Mouse (Mus musculus) stomach, postnatal 0 days (tissue): Measurements from ENCODE around the gene Platr17. TPM values are rescaled to one million over a fixed set of nuclear protein-coding genes. Genes with fewer than 3 reads are reported as not detected.
"Not testable (repeated sequence)": the region's sequence is repeated elsewhere in the genome, so short reads cannot be mapped to it uniquely, and the experiment has no call there.

Source experiments
- ATAC-seq: fragments of 200-750 bp; cut with Nextera tagmentation; 2 replicates; pipeline ENCODE4 v1.8.0; 2017; ENCODE audit not compliant: low FRiP score, low TSS enrichment
- DNase-seq: peaks from one replicate; pipeline ENCODE4 v3.0.0-alpha.2; 2016; ENCODE audit warnings: low spot score
- H3K27ac ChIP-seq: fragments of 300-500 bp; sonication (generic); replicated peaks from 2 replicates; pipeline ENCODE4 v1.5.1; 2014; ENCODE audit warnings: mild to moderate bottlenecking, control low read depth
- H3K27me3 ChIP-seq: fragments of 300-500 bp; sonication (generic); 2 replicates; pipeline ENCODE4 v1.6.1; 2014; ENCODE audit warnings: low read length; ENCODE audit not compliant: control insufficient read depth, insufficient read depth
- H3K36me3 ChIP-seq: fragments of 300-500 bp; sonication (generic); 2 replicates; pipeline ENCODE4 v1.6.1; 2014; ENCODE audit warnings: low read length, mixed read lengths; ENCODE audit not compliant: control insufficient read depth, insufficient read depth
- H3K4me1 ChIP-seq: fragments of 300-500 bp; sonication (generic); replicated peaks from 2 replicates; pipeline ENCODE4 v1.6.1; 2014; ENCODE audit warnings: antibody characterized with exemption; ENCODE audit not compliant: control insufficient read depth, insufficient read depth
- H3K4me2 ChIP-seq: fragments of 300-500 bp; sonication (generic); replicated peaks from 2 replicates; pipeline ENCODE4 v1.6.1; 2014; ENCODE audit warnings: low read depth, mild to moderate bottlenecking, control low read depth, moderate library complexity
- H3K4me3 ChIP-seq: fragments of 300-500 bp; sonication (generic); 2 replicates; pipeline ENCODE4 v1.5.1; 2014; ENCODE audit warnings: low read depth, low read length, control low read depth
- H3K9ac ChIP-seq: fragments of 300-500 bp; sonication (generic); 2 replicates; pipeline ENCODE4 v1.6.1; 2014; ENCODE audit warnings: mild to moderate bottlenecking, low read length, control low read depth, mixed read lengths
- H3K9me3 ChIP-seq: fragments of 300-500 bp; sonication (generic); 2 replicates; pipeline ENCODE4 v1.6.1; 2016; ENCODE audit warnings: low read length; ENCODE audit not compliant: control insufficient read depth
- CTCF ChIP-seq: IDR thresholded peaks from 2 replicates; pipeline ENCODE4 v1.5.1; 2016; ENCODE audit warnings: antibody characterized with exemption, low read depth, mild to moderate bottlenecking, moderate library complexity
- EP300 ChIP-seq: optimal IDR thresholded peaks from 2 replicates; pipeline ENCODE3; 2016; ENCODE audit warnings: antibody characterized with exemption
- WGBS: fragments of 180-500 bp; shearing (Covaris S2); extraction: QIAGEN DNeasy Blood & Tissue Kit; methylation state at CpG from one replicate; pipeline ENCODE4 v1.1.7; 2014; 5-methylcytosine and 5-hydroxymethylcytosine counted together
- polyA plus RNA-seq: library from polyadenylated mRNA; unstranded; fragments of >200 nt; fragmentation: Nextera tagmentation; extraction: Ambion mirVana; gene quantifications from 2 replicates; pipeline ENCODE4 v1.2.1, GENCODE M21; 2015

Platr17 gene
- polyA plus RNA-seq, 1 experiment from 2014 or later = 1.1 TPM

DNA sequence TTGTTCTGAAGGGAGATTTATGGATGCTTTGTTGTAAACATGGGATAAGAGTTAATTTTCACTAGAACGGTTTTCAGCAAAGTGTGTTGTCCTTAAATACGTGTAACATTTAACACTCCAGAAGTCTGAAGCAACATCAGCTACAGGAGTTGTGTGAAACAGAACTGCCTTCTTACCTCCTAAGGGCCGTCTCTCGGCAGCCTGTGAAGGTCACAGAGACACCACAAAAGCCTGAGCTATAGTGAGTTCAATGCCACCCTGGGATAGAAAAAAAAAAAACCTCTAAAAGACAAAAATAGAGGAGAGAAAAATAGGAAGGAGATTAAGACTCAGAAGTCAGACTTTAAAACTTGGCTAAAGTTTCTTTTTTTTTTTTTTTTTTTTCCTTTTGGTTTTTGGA is 2.9 kb upstream of the Platr17 start:
- 53% methylated on average over 4 of the region's 4 CpGs for WGBS
- ATAC-seq = no peak
- TF ChIP-seq CTCF (no peak), EP300 (no peak)

DNA sequence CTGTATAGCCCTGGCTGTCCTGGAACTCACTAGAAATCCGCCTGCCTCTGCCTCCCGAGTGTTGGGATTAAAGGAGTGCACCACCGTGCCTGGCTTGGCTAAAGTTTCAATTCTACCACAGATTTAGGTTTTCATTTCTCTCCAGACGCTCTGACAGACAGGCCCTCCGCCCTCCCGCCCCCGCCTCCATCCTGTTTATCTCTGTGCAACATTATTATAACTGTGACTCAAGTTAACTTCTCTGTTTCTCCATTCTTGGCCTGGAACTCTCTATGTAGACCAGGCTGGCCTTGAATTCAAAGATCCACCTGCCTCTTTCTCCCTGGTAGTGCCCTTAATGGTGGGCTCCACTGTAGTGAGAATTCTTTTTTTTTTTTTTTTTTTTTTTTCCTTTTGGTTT is 2.4 kb upstream of the Platr17 start:
- Histone ChIP-seq H3K27me3 (no peaks in the 10 kb centered on the region), H3K36me3 (no peaks in the 10 kb centered on the region), H3K9me3 (no peaks in the 10 kb centered on the region), H3K9ac (no peak overlapping the region), H3K27ac (no peak overlapping the region), H3K4me2 (no peak overlapping the region), H3K4me3 (no peak overlapping the region), H3K4me1 (no peaks in the 10 kb centered on the region)
- DNase-seq = no peak
- 67% methylated on average over 7 of the region's 7 CpGs for WGBS
- TF ChIP-seq CTCF = no peak
- no peak for TF ChIP-seq EP300
- ATAC-seq = no peak

More for the DNA sequence above, 2.9 kb upstream of the Platr17 start:
- Histone ChIP-seq H3K27ac (no peak overlapping the region), H3K4me3 (no peak overlapping the region), H3K4me2 (no peak overlapping the region), H3K9ac (no peak overlapping the region), H3K36me3 (no peaks in the 10 kb centered on the region), H3K27me3 (no peaks in the 10 kb centered on the region), H3K4me1 (no peaks in the 10 kb centered on the region), H3K9me3 (no peaks in the 10 kb centered on the region)
- DNase-seq = no peak

DNA sequence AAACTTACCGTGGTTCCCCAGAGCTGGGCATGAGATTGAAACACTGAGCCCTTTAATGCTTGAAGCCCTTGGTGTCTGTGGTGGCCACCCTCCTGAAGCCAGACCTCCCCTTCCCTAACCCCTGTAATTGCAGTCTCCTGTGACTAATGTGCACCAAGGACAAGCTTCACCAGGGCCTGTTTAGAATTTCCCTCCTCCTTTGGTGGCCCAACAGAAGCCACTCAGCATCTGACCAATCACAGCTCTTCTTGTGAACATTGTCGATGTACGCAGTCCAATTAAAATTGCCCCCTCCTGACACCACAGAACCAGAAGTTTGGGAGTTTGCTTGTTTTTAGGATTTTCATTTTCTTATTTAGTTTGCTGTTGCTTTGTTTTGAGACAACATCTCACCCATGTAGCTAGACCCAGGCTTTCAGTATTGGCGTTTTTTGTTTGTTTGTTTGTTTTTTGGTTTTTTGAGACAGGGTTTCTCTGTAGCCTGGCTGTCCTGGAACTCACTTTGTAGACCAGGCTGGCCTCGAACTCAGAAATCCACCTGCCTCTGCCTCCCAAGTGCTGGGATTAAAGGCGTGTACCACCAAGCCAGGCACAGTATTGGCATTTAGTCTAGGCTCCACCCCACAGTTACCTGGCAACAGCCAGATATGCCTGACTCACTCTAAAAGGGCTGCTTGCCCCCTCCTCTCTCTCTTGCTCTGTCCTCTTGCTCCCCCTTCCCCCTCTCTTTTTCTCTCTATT is 854 bp upstream of the Platr17 start:
- H3K4me2 ChIP-seq, H3K27ac ChIP-seq, H3K36me3 ChIP-seq, H3K27me3 ChIP-seq, H3K9ac ChIP-seq, H3K4me1 ChIP-seq, DNase-seq, H3K4me3 ChIP-seq, H3K9me3 ChIP-seq, ATAC-seq: not testable (repeated sequence)
- 70% methylated on average over 6 of the region's 6 CpGs for WGBS

DNA sequence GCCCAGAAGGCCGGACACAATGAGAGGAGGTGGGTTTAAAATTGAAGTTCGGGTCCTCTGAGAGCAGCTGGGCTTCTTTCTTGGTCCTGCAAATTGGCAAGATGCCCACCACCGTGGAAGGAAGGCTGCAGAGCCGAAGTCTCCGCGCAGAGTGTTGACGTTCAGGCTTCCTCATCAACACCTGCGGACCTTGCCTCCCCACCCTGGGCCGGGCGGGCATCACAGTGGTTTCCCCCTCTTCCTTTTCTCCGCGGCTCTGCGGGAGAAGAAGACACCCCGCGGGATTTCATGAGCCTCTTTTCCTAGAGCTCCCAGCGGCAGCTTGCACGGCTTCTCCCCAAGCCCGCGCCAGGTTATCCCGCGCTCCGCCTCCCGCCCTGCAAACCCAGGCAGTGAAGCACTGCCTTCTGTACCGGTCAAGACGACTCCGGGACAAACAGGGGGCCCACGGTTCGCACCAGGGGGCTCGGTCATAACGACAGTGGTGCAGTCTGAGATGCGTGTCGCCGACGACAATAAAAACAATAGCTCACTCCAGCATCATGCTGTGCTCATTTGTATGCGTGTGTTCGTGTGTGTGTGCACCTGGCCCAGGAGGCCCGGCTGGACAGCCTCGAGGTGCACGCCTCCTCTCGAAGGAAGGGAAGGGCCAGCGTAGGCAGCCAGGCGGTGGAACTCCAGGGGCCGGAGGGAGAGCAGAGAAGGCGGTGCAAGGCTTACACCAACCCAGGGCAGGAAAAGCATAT is 3.6 kb downstream of the Platr17 start:
- no peak for TF ChIP-seq EP300
- no peak for TF ChIP-seq CTCF
- Histone ChIP-seq H3K9me3 (no peaks in the 10 kb centered on the region), H3K27me3 (no peaks in the 10 kb centered on the region), H3K36me3 (peaks cover 9% of the 10 kb centered on the region; the same call in 1 of the 2 replicates), H3K4me3 (peak overlapping the region; percentile 86), H3K4me2 (peak overlapping the region; percentile 94), H3K4me1 (peaks cover 3% of the 10 kb centered on the region; the same call in 1 of the 2 replicates), H3K27ac (peak overlapping the region; percentile 99), H3K9ac (peak overlapping the region; percentile 69)
- ATAC-seq (peak; percentile 59), DNase-seq (peak; percentile 63)
- WGBS = under 1% methylated on average over 42 of the region's 44 CpGs

DNA sequence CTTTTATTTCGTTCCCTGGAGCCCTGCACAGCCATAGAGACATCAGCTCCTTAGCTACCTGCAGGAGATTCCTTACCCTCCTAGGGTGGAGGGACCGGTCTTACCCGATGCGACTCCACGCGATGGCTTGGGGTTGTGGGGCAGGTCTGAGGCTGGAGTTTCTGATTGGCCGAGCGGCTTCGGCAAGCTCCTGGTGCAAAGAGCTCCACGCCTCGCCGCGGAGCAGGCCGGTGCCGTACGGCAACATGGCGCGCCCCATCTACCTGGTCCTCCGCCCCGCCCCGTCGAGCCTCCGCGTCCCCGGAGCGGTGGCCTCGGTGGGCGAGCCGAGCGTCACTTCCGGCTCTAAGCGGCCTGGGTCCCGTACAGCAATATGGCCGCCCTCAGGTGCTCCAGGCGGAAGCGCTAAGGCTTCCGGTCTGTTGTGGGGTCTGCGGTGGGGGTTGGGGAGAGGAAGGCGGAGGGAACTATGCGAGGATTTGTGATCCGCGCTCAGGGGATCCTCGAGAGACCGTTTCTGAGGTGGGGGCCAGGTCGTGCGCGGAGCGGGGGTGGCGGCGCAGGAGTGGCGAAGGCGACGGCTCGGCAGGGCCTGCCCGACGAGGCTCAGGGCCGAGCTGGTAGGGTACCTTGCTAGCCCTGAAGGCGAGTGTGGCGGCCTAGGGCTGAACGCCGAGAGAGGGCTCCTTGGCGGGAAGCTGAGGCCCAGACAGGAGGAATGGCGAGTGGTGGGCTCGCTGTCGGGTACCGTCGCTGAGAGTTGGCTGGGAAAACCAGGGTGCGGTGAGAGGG is 4.3 kb downstream of the Platr17 start, which contains the start of gene Daxx:
Gene Daxx, plus strand, starts transcription at position 338 of the 792 bp plus-strand sequence.
- peak; percentile 96 for ATAC-seq
- DNase-seq = peak; percentile 99
- Histone ChIP-seq H3K9me3 (no peaks in the 10 kb centered on the region), H3K36me3 (peaks cover 17% of the 10 kb centered on the region), H3K4me3 (peak within 1 kb of the TSS; percentile 86), H3K4me2 (peak within 1 kb of the TSS; percentile 94), H3K27ac (peak within 1 kb of the TSS; percentile 99), H3K4me1 (peaks cover 3% of the 10 kb centered on the region; the same call in 1 of the 2 replicates), H3K27me3 (no peaks in the 10 kb centered on the region), H3K9ac (peak within 1 kb of the TSS; percentile 97)
- TF ChIP-seq CTCF (peak; percentile 1; the same call in 1 of the 2 replicates), EP300 (no peak)
- WGBS = under 1% methylated on average over 67 of the region's 68 CpGs
